Mouse (Mus musculus) cerebellum, adult 9-11 months (tissue): ENCODE data around the gene Th.

Experiments
- DNase-seq: peaks from one replicate; pipeline ENCODE4 v3.0.0; 2022

The Th gene

GRCm38 (mm10) chr7:142899872-142900271 lies 31.1 kb downstream of the Th start:
- no peak for DNase-seq

- no peak for DNase-seq
These were observed 33.5 kb downstream of the Th start for GRCm38 (mm10) chr7:142897471-142897870.

GRCm38 (mm10) chr7:142895901-142896665 lies 34.8 kb downstream of the Th start:
- no peak for DNase-seq

GRCm38 (mm10) chr7:142895223-142895840 lies 35.6 kb downstream of the Th start:
- DNase-seq, result no peak

GRCm38 (mm10) chr7:142894669-142895068 lies 36.3 kb downstream of the Th start:
- DNase-seq, result peak; percentile 55

GRCm38 (mm10) chr7:142893721-142894639 lies 36.9 kb downstream of the Th start:
- no peak for DNase-seq

GRCm38 (mm10) chr7:142893296-142893695 lies 37.6 kb downstream of the Th start:
- DNase-seq, result no peak

- DNase-seq, result no peak
These were observed 61.3 kb downstream of the Th start for GRCm38 (mm10) chr7:142869419-142870163.

GRCm38 (mm10) chr7:142850681-142851080 lies 80.2 kb downstream of the Th start:
- DNase-seq, result peak; percentile 3
